Mouse (Mus musculus): ENCODE data around the gene Gm10139. TPM values are rescaled to one million over a fixed set of nuclear protein-coding genes. Genes with fewer than 3 reads are reported as not detected.

Gm10139 gene
- polyA plus RNA-seq (2021; fragmentation: Nextera tagmentation): not detected in 2 replicates
- long read RNA-seq, experiment 1: 0 reads
- long read RNA-seq, experiment 2: 0 reads

DNA sequence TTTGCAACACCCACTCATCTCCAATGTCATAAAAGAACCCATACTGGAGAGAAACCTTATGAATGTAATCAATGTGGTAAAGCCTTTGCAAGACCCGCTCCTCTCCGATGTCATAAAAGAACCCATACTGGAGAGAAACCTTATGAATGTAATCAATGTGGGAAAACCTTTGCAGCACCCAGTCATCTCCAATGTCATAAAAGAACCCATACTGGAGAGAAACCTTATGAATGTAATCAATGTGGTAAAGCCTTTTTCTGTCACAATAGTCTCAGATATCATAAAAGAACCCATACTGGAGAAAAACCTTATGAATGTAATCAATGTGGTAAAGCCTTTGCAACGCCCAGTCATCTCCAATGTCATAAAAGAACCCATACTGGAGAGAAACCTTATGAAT, at the start of gene Gm10139:
Gene Gm10139 (plus strand): TSS at position 301 of the 400 bp plus-strand sequence.

Other genes starting within 250 kb of the Gm10139 start
- gene Zfp369, start 233.9 kb upstream of the Gm10139 start, polyA plus RNA-seq (2021; fragmentation: Nextera tagmentation): 11.7 and 12.8 TPM in 2 replicates

Data from layer of hippocampus, adult 6 months (tissue).